Mouse (Mus musculus) heart, postnatal 10 days (tissue): ENCODE data around the gene Tbc1d10c. TPM values are rescaled to one million over a fixed set of nuclear protein-coding genes. Genes with fewer than 3 reads are reported as not detected.

Experiments used
- DNase-seq, 2 experiments: peaks; one replicate each; pipeline ENCODE4 v3.0.0; 2021
- intact Hi-C: fragments of 180-260 bp; cut with DNase I; formaldehyde crosslinking; loops from one replicate; pipeline ENCODE4 v1.15.1; 2025
- total RNA-seq, 2 experiments: library from RNA; stranded (reverse); gene quantifications; 2 replicates each; pipeline ENCODE4 v1.2.3; 2021

Gene Tbc1d10c
- total RNA-seq: 1 to 10 TPM; 2.6 to 2.9 TPM

DNA sequence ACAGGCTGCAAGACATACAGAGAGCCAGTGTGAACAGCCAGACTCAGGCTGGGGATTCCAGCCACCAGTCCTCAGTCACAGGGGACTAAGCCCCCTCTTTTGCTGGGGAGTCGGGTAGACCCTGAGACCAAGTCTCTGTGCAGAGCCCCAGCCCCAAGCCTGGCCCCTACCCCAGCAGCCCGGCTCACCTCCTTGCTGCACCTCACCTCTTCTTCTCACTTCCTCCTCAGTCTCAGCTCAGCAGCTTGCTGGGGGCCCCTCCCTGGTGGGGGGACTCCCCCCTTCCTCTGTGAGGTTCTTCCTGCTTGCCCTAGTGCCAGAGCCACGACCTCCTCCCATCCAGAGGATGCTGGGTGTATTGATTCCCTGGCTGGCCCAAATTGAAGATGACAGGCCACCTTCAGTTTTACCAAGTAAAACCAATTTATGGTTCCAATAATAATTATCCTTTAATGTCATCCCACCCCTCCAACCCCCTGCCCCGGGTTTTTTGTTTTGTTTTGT is at the start of gene Tbc1d10c:
Gene Tbc1d10c, minus strand, starts transcription at position 454 of the 504 bp plus-strand sequence.
- DNase-seq: peak in 1 of 2 experiments; percentile 42
- intact Hi-C loops: no loop called here

DNA sequence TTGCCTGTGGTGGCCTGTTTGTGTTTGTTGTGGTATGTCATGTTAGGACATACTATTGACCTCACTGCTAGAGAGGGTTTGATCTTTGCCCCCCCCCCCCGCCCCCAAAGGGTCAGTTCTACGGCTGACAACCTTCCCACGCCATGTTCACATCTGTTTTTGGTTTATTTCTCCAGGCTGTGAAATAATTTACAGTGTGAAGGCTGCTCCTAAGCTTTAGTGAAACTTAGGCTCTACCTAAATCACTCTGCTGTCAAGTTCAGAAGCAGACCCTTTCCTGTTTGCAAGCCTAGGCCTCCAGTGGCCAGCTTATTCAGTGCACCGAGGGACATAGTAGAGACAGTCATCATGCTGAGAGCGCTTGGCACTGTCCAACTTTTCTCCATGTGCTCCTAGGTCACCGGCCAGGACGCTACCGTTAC is 49.2 kb upstream of the Tbc1d10c start:
- no peak for DNase-seq
- intact Hi-C loops: no loop called here

DNA sequence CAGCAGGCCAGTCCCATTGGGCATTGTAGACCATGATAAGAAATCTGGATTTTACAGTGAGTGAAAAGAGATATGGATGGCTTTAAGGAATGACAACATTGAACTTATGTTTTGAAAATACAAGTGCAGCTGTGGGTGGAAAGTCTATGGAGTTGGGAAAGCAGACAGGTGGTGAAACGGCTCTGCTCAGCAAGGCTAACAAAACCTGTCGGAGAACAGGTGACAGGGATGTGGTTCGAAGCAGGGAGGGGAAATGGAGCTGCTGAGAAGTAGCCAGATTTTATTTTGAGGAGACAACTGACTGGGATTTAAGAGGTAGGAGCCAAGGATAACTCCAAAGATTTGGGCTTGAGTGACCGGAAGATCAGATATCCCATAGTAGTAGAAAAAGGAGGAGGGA is 43.5 kb upstream of the Tbc1d10c start:
- intact Hi-C loops: no loop called here
- no peak for DNase-seq

- DNase-seq: no peak
- intact Hi-C loops: no loop called here
These were observed 41.6 kb upstream of the Tbc1d10c start for GRCm38 (mm10) chr19:4232651-4233050.

DNA sequence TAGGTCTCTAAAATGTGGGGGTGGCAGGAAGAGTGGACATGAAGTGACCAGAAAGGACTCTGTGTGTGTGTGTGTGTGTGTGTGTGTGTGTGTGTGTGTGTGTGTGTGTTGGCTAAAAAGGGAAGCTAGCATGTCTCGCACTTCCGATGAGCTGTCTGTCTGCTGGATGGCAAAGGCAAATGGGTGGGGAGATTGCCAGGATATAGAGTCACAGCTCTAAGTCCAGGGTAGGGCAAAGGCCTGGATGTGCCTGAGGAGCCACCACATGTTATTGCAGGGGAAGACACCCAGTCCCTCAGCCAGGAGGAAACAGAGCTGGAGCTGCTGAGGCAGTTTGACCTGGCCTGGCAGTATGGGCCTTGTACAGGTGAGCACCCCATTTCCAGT is 41.1 kb upstream of the Tbc1d10c start:
- intact Hi-C loops: no loop called here
- DNase-seq: no peak

- peak; percentile 98 to 99 for DNase-seq
- intact Hi-C loops: no loop called here
These were observed 40.4 kb upstream of the Tbc1d10c start, which contains the start of gene Pold4 for GRCm38 (mm10) chr19:4231253-4232185. Gene Pold4 (plus strand): TSS chr19:4231899.

DNA sequence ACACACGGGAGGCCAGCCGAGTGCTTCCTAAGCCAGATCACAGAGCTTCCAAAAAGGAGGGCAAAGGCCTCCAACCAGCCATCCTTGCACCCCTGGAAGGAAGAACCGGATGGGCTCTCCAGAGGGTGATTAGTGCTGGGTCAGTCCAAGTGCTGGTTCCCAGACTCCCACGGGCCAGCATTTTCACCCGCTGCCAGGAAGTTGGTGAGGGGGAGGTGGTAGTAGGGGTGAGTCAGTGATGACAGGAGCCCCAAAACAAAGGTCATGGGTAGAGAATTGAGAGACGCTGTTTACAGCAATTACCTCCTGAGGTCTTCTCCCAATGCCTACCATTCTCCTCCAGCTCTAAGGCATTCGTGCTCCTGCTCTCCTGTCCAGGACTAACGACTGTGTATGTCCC is 39.3 kb upstream of the Tbc1d10c start:
- DNase-seq: peak in 1 of 2 experiments; percentile 41
- intact Hi-C loops: no loop called here

DNA sequence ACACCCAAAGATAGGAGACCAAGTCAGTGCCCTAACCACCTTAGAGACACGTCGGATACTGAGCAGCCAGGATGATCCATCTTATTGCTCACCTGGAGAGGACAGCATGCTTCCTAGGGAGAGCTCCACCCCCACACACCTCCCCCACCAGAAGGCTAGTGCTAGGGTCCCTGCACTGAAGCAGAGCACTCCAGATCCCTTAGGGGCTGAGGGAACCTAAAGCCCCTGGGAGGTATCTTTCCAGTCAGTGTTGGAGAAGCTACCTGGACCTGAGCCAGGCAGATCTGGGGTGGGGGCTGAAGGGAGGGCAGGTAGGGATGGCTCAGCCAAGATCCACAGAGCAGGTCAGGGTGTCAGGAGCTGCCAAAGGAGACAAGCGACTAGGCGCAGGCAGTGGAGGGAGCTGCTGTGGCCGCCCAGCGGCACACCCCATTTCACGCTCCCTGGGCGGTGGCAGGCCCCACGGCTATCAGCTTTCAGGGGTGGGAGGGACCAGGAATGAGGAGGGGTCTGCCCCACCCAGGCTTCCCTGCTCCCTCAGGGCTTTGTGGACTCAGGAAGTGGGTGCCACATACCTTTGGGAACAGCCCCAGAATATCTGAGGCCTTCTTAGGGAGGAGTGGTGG is 38.5 kb upstream of the Tbc1d10c start:
- no peak for DNase-seq
- intact Hi-C loops: loop anchor here (2.0 to 5.0 kb wide), 2 partner anchors 131 to 212 kb away; partner anchors contain the start of gene Pitpnm1

GRCm38 (mm10) chr19:4228891-4229290 is 37.8 kb upstream of the Tbc1d10c start:
- intact Hi-C loops: loop anchor here (1.0 to 5.0 kb wide), 4 partner anchors 22 to 212 kb away; partner anchors contain the start of gene Pitpnm1
- no peak for DNase-seq

DNA sequence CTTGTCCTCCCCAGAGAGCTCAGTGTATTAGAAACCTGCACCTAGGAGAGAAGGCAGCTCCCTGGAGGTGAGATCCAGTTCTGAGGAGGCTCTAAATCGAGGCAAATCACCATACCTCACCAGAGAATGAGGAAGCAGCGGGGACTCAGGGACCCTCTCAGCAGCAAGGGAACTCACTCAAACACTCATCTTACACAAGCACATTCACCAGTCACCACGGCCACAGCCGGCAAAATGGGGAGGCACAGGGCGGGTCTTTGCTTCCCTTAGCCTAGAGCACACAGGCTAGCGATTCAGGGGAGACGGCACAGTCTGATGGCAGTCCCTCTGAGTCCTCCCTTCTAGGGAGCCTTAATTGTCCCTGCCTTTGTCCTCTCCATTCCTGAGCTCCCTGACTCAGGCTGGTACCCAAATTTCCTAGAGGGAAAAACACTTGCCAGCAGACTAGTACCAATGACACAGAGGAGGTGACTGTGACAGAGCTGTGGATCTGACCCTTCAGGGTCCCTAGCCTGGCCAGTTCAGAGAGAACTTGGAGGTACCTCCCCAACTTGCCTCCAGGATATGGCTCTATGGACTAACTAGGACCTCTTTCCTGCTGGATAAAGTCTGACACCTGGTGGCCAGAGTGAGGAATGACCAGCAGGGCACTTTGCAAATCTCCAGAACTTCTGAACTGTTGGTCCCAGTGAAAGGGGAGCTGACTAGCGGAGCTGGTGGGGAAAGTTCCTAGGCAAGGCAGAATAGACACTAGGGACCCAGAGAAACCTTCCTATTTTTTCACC is 37.0 kb upstream of the Tbc1d10c start:
- intact Hi-C loops: loop anchor here (1.0 to 5.0 kb wide), 4 partner anchors 21 to 211 kb away; partner anchors contain the start of gene Pitpnm1
- peak; percentile 86 to 92 for DNase-seq

- intact Hi-C loops: loop anchor here (5.0 kb wide), 1 partner anchor 210 kb away; no protein-coding TSS in a partner anchor
- DNase-seq: no peak
These were observed 36.4 kb upstream of the Tbc1d10c start for GRCm38 (mm10) chr19:4227446-4227845.

DNA sequence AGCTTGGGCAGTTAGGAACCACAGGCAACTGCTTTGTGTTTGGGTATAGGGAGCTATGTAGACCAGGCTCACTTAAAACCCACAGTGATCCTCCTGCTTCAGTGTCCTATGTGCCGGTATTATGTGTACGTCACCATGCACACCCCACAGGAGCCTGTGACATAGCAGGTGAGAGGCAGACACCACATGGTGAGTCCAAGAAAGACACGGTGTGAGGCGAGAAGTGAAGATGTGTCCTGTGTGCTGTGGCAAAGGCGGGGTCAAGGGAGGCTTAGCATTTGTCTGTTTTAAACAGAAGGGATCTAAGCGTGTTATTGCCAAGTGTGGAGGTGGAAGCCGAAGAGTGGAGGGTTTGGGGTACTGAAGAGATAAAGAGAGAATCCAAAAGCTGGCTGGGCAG is 35.7 kb upstream of the Tbc1d10c start:
- intact Hi-C loops: loop anchor here (5.0 kb wide), 1 partner anchor 209 kb away; no protein-coding TSS in a partner anchor

GRCm38 (mm10) chr19:4222165-4222564 is 31.1 kb upstream of the Tbc1d10c start:
- intact Hi-C loops: no loop called here
- DNase-seq: no peak

More for the DNA sequence above, 35.7 kb upstream of the Tbc1d10c start:
- DNase-seq: no peak

GRCm38 (mm10) chr19:4220957-4221743 is 30.1 kb upstream of the Tbc1d10c start:
- DNase-seq: peak; percentile 45 to 47
- intact Hi-C loops: no loop called here

DNA sequence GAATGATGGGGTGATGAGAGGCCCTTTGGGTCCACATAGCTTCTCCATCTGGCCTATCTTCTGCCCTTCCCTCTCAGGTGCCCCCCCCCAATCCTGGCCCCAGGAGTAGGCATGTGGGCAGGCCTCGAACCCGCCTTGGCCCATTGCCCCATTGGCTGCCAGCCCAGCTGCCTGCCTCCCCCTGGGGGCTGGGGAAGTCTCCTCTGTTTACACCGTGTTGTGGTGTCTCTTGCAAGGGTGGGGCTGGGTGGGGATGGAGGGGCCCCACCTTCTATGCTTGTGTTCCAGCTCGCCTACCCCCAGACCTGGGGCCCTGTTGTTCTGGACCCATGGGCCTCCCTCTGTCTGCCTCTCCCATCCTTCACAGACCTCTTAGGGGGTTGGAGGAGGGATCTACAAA is 29.3 kb upstream of the Tbc1d10c start:
- peak in 1 of 2 experiments; percentile 10 for DNase-seq
- intact Hi-C loops: no loop called here

GRCm38 (mm10) chr19:4219943-4220342 is 28.9 kb upstream of the Tbc1d10c start:
- intact Hi-C loops: no loop called here
- no peak for DNase-seq

DNA sequence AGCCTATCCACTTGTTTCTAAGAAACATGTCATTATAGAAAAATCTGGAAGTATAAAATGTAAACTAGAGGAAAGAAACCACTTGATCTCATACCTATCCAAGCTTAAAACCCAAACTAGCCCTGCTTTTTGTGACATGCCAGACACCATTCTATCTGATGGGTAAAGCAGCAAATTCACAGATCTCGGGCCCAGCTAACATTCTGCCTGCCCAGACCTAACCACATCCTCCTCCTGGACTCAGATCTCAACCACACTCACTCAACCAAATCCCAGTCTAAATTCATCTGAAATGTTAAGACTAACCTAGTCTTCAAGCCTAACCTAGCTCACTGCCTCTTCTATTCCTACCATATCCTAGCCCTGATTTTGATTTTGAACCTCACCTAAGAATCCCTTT is 27.7 kb upstream of the Tbc1d10c start:
- intact Hi-C loops: no loop called here
- DNase-seq: no peak

- no peak for DNase-seq
- intact Hi-C loops: no loop called here
These were observed 27.2 kb upstream of the Tbc1d10c start for GRCm38 (mm10) chr19:4218293-4218692.

GRCm38 (mm10) chr19:4217855-4218254 is 26.8 kb upstream of the Tbc1d10c start:
- intact Hi-C loops: no loop called here
- no peak for DNase-seq

DNA sequence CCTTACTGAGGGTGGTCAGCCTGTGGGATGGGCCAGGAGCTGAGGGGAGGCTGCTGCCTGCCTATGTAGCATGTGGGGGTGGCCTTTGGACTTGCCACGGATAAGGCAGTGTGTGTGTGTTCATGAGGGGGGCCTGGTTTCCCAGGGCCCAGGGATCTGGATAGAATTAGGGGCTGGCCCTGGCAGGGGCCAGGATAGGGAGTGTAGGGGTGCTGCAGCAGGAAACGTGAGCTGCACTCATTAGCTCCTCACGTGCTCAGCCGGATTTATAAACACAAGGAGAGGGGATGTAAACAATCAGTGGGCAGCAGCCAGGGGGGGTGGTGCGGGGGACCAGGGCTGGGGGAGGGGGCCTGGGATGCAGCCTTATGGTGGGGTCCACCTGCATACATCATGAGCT is 26.1 kb upstream of the Tbc1d10c start:
- intact Hi-C loops: no loop called here
- DNase-seq: no peak
